Mouse (Mus musculus): ENCODE data around the gene Hdac11.
"Not testable (repeated sequence)": the region's sequence is repeated elsewhere in the genome, so short reads cannot be mapped to it uniquely, and the experiment has no call there.

Hdac11 gene

DNA sequence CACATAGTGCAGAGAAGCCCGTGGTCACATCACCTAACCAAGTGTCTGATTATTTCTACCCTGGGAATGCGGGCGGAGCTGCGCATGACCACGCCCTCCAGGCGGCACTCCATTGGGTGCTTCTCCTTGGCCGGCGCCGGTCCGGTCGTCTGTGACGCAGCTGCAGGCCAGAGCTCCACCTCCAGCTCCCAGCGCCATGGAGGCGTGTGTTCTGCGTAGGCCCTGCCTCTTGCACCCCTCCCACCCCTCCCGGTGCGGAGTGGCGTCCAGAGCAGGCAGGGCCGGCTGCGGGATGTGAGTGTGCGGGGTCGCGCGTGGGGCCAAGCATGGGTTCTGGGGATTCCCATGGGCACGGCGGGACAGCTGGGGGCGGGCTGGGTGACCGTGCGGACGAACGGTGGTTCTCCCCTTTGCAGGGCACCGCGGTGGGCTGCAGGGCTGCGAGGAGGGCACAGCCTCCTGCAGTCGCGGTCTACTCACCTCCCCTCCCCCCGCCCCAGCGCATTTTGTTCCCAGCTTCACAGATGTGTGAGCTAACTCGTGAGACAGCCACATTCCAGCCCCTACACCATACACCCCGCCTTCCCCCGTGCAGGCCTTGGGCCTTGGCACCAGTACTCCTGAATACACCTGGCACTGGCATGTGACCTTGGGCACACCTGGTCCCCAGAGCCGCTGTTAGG is at the start of gene Hdac11:
TSS of gene Hdac11 (plus strand) at position 112 of the 683 bp plus-strand sequence.
- DNase-seq (ENCODE audit: low read depth, low spot score), result peak; percentile 75

DNA sequence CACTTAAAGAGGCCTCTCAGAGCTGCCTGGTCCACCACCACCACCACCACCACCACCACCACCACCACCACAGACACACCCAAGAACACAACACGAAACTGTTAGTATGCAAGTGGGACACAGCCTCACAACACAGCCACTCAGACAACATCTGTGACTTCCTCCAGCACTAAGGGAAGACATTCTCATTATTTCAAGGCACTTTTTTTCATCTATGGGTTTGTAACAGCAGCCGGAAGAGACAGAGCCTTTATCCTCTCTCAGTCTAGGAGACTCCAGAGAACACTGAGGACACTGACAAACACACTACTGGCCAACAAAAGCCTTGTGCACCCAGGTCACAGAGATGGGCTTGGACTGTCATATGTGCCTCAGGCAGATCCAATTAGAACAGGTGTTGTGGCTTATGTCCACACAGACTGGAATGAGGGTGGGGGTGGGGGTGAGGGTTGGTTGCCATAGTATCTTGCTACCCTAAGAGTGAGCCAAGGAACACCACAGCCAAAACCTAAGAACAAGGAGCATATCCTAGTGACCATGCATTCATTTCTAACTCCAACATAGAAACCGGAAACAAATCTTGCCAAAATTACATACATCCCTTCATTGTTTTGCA is 48.1 kb upstream of the Hdac11 start:
- no peak for DNase-seq (ENCODE audit: low read depth, low spot score)

DNA sequence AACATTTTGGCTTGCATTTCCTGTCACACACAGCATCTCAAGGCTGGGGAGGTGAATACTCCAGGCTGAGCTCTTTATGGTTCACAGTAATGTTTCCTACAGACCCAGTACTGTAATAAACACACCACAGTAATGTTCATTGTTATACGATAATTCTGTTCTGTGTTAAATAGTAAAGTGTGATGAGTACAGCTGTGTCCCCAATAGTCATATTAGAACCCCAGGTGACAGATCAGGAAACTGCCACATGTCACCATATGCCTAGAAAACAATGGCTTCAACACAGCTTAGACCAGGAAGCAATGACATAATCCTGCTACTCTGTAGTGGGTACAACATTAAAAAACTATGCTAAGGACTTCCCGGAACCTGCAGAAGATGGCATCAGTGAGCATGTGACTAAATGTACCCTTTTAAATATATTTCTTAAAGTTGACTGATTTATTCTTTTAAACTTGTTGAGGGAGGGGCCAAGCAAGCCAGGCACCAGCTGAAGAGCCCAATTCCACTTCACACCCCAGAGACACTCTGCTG is 47.5 kb upstream of the Hdac11 start:
- no peak for DNase-seq (ENCODE audit: low read depth, low spot score)

DNA sequence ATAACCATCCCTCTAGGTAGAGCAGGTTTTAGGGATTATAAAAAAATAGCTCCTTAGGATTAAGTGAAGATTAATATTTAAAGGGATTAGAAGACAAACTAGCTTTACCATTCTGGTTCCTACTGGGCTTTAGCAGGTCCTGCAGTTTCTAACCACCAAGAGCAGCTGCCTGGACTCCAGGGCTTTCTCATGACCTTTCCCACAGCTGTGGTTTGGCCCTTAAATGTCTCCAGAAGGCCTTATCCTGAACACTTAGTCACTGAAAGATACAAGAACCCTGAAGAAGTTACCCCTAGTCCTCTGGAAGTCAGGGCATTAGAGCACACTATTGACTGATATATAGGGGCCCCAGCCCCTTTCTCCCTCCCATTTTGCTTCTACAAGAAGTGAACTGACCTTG is 47.0 kb upstream of the Hdac11 start:
- no peak for DNase-seq (ENCODE audit: low read depth, low spot score)

DNA sequence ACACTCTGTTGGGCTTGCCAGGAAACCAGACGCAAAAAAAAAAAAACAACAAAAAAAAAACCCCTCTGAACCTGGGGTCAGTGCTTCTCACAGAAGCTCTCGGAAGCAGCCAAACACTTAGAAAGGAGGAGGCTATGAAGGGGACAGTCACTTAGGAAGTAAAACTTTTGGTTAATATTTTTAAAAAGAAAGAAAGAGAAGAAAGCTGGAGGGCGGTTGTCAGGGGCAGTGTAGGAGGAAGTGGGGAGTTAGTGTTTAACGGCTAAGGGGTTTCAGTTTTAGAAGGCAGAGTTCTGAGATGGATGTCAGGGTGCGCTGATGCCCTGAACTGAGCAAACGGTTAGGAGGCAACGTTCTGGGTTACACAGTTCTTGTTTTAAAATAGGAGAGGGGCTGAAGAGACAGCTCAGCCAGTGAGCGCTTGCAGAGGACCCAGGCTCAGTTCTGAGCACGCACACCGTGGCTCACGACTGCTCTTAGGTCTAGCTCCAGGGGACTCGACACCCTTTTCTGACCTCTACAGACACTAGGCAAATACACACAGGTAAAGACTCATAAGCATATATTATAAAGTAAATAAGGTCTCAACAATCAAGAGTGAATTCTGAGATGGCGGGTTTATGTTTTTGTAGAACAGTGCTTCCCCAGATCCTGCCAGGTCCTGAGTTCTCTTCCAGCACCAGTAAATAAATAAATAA is 46.0 kb upstream of the Hdac11 start:
- no peak for DNase-seq (ENCODE audit: low read depth, low spot score)

DNA sequence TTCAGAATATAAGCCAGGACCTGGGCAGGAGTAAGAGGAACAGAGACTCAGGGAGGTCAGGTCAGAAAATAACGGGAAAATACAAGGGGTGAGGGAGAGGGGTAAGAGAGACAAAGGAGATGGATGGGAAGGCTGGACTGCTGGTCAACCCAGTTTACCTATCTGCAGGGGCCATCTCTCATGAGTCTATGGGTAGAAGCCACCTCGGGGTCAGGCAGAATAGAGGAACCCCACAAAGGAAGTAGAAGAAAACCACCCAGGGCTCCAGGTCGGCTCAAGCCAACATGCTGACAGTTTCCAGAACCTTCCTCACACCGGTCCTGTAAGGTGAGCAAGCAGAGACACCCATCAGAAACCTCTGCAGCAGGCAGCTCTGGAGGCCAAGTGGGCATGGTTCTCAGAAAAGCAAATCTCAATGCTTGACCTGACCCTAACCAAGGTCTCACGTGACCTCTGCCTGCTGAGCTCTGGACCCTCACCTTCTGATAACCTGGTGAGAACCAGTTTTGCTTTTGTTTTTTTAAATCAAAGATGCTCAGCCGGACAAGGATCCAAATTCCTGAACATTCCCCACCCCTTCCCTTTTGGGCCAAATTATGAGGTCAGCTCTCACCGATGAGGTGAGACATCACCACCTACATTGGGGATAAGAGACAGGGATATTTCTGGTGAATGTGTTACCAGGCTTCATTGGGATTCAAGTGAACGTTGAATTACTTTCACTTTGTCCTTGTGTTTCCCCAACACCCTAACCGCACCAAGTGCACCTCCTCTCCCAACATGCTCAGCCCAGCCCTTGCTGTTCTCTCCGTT is 45.1 kb upstream of the Hdac11 start:
- no peak for DNase-seq (ENCODE audit: low read depth, low spot score)

DNA sequence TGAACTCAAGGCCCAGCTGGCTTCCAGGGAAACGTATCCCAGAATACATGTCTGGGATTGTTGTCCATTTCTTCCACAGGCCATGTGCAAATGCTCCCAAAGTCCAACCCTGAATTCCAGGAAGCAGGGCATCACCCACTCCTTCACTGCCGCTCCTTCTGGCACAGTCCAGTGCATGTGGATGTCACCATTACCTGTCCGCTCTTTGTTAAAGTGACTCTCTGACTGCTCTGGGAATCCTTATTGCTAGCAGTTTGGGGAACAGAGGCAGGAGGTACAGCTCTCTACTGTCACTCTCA is 44.6 kb upstream of the Hdac11 start:
- DNase-seq (ENCODE audit: low read depth, low spot score), result no peak

DNA sequence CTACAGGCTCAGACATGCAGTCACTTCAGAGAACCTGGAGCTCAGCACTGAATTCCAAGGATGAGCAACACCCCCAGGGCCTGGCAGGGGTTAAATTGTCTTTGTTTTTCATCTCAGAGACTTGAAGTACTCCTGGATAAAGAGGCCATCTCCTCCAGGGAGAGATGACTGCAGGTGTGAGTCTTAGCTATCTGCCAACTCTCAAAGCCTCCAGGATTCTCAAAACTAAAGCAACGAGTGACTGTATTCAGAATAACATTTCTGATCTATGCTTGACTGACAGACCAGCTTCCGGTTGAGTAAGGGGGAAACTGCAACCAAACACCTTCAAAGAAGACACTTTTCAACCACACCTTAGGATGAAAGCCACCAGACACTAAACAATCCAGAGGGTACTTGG is 41.7 kb upstream of the Hdac11 start:
- DNase-seq (ENCODE audit: low read depth, low spot score), result no peak

DNA sequence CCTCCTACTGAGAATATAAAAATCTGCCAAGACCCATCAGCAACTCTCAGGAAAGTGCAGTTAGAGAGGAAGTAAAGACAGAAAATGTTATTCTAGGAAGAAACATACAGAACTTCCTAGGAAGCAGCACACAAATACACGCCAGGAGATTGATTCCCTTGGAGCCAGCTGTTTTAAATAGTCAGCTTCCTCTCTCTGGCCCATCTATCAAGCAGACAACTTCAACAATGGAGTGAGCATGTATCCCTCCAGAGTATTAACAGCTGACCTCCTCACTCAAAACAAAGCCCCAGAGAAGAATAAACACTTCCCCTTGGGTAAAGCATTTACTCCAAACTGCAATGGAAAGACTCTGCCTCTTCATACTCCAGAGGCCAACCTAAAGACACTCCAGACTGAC is 41.3 kb upstream of the Hdac11 start:
- DNase-seq (ENCODE audit: low read depth, low spot score), result no peak

DNA sequence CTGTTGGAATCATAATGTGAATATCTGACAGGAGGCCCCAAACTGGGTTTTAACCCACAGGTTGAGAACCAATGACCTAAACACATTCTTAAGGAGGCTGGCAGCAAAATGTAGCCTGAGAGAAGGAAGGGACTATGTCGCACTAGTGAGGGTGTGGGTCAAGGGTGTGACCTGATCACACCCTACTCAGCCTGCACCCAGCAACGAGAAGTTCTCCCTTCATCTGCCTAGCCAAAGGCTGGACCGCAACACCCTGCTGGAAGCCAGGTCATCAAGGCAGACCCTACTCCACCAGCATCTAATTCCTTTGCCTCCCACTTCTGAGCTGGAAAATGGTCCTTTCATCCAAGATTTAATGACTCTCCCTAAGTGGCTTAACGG is 40.6 kb upstream of the Hdac11 start:
- DNase-seq (ENCODE audit: low read depth, low spot score), result no peak

DNA sequence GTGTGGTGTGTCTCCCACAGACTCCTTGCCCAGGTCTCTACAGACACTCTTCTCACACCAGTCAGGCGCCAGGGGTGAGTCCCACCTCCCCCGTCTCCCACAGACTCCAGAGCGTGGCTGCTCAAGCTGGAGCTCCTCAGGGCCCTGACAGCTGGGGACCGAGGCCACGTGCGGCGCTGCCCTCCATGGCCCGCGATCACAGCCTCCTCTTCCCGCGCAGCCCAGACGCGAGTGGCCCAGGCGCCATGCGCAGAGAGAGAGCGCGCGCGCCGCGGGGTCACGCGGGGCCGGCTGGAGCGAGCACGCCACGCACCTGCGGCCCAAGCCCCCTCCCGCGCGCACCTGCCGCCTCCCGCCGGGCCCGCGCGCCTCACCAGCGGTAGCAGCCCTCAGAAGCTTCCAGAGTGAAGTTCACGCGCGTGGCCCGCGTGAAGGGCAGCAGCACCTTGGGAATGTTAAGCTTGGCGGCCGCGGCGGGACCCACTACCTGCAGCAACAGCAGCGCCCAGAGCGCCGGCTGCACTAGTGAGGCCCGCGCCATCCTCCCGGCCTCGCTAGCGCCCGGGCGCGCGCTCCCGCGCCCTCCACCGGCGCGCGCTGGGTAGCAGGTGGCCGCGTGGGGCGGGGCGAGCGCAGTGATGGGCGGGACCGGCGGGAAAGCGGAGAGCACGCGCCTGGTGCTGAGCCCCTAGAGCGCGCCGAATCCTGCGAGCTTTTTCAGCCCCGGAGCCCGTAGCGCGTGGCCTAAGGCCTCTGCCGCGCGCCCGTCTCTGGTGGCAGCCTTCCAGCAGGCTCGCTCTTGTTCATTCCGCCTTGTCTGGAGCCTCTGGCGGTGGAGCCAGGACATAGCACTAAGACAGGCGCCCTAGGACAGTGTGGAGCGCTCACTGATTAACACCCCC is 40.0 kb upstream of the Hdac11 start, which contains the start of gene Nup210:
TSS of gene Nup210 (minus strand) at position 586 of the 902 bp plus-strand sequence.
- peak; percentile 85 for DNase-seq (ENCODE audit: low read depth, low spot score)

DNA sequence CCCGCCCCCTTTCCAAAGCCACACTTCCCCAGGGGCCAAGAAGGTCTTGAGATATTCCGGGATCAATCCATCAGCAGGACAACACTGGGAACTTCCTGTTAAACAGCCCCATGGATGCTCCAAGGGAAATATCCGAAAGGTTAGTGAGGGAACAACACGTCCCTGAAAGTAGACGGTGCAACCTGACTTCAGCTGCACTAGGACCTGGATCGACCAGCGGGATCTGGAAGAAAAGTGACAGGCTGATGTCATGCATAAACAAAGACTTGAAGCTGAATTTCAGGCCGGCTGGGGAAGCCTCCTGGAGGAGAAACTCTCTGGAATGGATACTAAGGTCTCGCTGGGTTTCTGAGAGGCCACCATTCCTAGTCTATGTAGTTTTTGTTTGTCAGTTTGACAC is 39.3 kb upstream of the Hdac11 start:
- no peak for DNase-seq (ENCODE audit: low read depth, low spot score)

DNA sequence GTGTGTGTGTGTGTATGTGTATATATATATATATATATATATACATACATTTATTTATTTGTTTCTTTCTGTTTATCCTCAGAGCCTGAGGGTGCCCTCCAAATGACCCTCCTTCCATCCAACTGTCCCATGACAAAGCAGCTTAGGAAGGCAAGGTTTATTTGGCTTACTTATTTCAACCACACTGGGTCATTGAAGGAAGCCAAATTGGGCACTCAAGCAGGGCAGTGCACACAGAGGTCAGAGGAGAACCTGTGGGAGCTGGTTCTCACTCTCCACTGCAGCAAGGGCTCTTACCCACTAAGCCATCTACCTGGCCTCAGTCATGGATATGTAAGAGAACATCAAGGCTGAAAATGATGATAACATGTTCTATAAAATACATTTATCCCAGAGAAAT is 37.9 kb upstream of the Hdac11 start:
- DNase-seq (ENCODE audit: low read depth, low spot score), result no peak

DNA sequence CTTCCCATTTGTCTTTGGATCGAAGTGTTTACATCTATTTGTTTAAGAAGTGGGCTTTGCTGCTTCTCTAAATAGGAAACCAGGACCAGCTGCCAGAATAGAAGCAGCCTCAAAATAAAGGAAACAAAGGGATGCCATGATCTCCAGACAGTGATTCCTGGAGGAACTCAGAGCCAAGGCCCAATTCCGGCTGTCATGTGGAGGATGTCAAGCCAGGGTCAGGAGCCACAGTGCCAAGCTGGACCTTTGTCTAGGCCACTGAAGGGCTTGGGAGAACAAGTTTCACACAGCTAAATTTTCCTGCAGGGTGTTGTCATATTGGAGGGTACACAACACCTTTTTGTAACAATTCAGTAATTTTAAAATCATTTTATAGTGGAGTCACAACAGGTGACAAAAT is 36.3 kb upstream of the Hdac11 start:
- DNase-seq (ENCODE audit: low read depth, low spot score), result no peak

DNA sequence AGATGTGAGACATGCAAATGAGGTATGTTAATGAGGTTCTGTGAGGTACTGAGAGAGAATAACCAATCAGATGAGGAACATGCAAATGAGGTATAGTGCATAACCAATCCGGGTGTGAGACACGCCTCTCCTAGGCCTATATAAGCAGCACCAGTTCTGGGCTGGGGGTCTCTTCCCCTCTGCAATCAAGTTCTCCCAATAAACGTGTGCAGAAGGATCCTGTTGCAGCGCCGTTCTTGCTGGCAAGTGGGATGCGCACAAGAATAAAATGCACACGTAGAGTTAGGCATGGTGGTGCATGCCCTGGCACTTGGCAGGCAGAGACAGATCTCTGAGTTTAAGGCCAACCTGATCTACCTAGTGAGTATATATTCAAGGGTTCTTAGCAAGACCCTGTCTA is 35.4 kb upstream of the Hdac11 start:
- not testable (repeated sequence) for DNase-seq (ENCODE audit: low read depth, low spot score)

DNA sequence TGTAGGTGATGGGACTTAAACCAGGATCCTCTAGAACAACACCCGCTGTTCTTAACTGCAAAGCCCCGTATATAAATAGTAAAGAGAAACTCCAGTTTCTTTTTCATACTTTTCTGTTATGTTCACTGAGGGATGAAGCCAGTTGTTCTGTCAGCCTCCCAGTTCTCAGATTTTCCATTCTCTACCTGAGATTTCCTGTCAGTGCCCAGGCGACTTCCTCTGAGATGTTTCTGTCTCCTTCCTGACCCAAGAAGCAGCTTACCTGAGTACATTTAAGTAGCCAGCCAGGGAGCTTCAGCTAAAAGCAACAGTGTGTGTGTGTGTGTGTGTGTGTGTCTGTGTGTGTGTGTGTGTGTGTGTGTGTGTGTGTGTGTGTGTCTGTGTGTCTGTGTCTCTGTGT is 33.0 kb upstream of the Hdac11 start:
- no peak for DNase-seq (ENCODE audit: low read depth, low spot score)

DNA sequence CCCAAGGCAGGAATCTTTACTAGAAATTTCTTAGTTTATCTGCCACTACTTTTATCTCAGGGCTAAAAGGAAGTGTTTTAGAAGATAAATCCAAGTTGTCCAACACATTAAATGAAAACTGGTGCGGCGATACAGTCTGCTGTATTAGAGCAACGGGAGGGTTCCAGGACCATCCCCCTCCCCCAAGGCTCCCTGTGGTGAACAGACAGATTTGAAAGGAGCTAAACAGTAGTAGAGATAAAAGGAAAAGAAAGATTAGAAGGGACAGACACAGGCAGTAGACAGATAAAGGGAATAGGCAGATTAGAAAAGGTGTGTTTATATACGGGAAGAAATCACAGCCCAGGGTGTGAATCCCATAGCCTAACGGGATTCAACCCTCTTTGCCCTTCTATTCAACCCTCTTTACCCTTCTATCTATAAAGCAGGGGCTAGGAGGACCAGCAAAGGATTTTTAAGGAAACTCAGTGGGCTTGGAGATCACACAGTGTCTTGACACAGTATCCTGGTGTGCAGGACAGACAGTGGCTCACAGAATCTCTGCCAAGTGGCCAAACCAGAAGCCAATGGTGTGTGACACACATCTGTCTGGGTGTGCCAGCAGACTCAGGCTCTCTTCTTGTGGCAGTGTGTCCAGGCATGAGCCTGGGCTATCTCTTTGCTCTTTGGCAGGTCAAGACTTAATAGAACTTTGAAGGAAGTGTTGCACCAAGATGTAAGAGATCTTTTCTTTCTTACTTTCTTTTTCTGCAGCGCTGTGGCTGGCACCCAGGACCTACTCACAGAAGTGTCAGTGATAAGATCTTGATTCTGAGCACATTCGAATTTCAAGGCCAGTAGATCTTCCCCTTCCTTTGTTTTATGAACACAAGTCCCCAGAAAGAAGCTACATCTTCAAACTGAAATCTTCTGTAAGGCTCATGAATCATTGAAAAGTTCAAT is 31.9 kb upstream of the Hdac11 start:
- DNase-seq (ENCODE audit: low read depth, low spot score), result no peak

DNA sequence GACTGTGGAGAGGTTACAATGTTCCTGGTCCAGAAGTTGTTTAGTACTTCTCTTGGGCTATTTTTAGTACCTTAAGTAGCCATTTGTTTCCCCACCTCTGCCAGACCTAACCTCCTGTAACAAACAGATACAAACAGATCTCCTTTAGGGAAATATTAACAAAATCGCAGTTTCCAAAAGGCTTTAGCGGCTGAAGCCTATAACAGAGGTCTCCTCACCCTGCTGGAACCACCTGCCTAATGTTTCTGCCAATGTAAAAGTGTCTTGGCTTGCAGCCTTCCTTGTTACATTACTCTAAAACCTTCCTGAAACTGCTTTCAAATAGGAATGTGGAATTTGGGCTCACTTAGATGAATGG is 31.3 kb upstream of the Hdac11 start:
- no peak for DNase-seq (ENCODE audit: low read depth, low spot score)

DNA sequence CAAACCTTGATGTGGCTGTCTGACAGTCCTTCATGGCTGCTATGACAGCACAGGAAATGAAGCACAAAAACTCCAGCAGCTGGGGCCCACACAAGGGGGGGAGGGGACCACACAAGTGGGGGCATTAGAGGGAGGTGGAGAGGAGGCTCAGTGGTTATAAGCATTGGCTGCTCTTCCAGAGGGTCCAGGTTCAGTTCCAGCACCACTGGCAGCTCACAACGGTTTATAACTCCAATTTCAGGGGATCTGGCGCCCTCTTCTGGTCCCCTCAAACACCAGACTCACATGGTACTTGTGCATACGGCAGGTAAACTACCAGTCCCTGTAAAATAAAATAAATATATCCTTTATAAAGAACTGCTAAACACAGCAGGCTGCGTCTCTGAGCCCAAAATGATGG is 27.5 kb upstream of the Hdac11 start:
- no peak for DNase-seq (ENCODE audit: low read depth, low spot score)

DNA sequence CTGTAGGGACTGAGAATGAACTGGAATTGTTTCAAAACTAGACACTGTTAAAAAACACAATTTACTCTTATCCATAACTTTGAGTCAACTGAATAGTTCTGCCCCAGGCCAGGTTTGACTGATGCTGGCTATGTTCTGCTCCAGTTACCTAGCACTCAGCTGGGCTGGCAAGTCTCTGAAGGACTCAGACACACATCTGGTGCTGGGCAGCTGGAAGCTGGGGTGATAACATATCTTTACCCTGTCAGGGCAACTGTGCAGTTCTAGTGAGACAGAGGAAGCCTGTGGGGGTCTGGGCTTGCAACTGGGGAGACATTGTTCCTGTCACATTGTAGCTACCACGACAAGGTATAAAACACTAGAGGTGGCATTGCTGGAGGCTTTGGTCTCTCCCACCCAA is 25.6 kb upstream of the Hdac11 start:
- DNase-seq (ENCODE audit: low read depth, low spot score), result no peak
